Mouse (Mus musculus) intestine, embryonic 14.5 days (tissue): Measurements from ENCODE around the gene Olfr1330. TPM values are rescaled to one million over a fixed set of nuclear protein-coding genes. Genes with fewer than 3 reads are reported as not detected.

ENCODE experiments used
- polyA plus RNA-seq: library from polyadenylated mRNA; unstranded; fragments of >200 nt; fragmentation: Nextera tagmentation; extraction: Ambion mirVana; gene quantifications from 2 replicates; pipeline ENCODE4 v1.2.1, GENCODE M21; 2014

The Olfr1330 gene
- polyA plus RNA-seq, 1 experiment from 2014 or later: not detected

Other genes with a start within 250 kb of the Olfr1330 start
- not detected in 2 replicates for gene Olfr62, start 229.6 kb upstream of the Olfr1330 start, polyA plus RNA-seq
- not detected in 2 replicates for gene Olfr1342, start 195.8 kb upstream of the Olfr1330 start, polyA plus RNA-seq
- not detected in 2 replicates for gene Olfr1341, start 185.1 kb upstream of the Olfr1330 start, polyA plus RNA-seq
- gene Olfr1340, start 168.5 kb upstream of the Olfr1330 start, polyA plus RNA-seq: not detected in 2 replicates
- not detected in 2 replicates for gene Olfr1339, start 156.4 kb upstream of the Olfr1330 start, polyA plus RNA-seq
- not detected in 2 replicates for gene Olfr1338, start 129.9 kb upstream of the Olfr1330 start, polyA plus RNA-seq
- not detected in 2 replicates for gene Olfr1337, start 106.0 kb upstream of the Olfr1330 start, polyA plus RNA-seq
- not detected in 2 replicates for gene Olfr1335, start 78.7 kb upstream of the Olfr1330 start, polyA plus RNA-seq
- gene Olfr1333, start 52.3 kb upstream of the Olfr1330 start, polyA plus RNA-seq: not detected in 2 replicates
- gene Olfr1331, start 23.9 kb upstream of the Olfr1330 start, polyA plus RNA-seq: not detected in 2 replicates
- gene Olfr1329, start 28.9 kb downstream of the Olfr1330 start, polyA plus RNA-seq: not detected in 2 replicates
- not detected in 2 replicates for gene Olfr1328, start 50.0 kb downstream of the Olfr1330 start, polyA plus RNA-seq
- not detected in 2 replicates for gene Lao1, start 73.0 kb downstream of the Olfr1330 start, polyA plus RNA-seq
- gene Slc2a1, start 220.1 kb downstream of the Olfr1330 start, polyA plus RNA-seq: 131 and 132 TPM in 2 replicates